Mouse (Mus musculus) embryonic facial prominence, embryonic 11.5 days (tissue): ENCODE measurements around the gene Emp2. TPM values are rescaled to one million over a fixed set of nuclear protein-coding genes. Genes with fewer than 3 reads are reported as not detected.
A peak's percentile ranks its signal among the peaks of the same experiment; 100 is the strongest.
"Not testable (repeated sequence)": the region's sequence is repeated elsewhere in the genome, so short reads cannot be mapped to it uniquely, and the experiment has no call there.

ENCODE experiments used
- ATAC-seq: fragments of 200-750 bp; cut with Nextera tagmentation; replicated peaks from 2 replicates; pipeline ENCODE4 v1.8.0; 2017; ENCODE audit warnings: low read depth; ENCODE audit not compliant: insufficient number of reproducible peaks, low FRiP score, low TSS enrichment
- DNase-seq: peaks from one replicate; pipeline ENCODE4 v3.0.0-alpha.2; 2015; ENCODE audit warnings: low spot score
- H3K27ac ChIP-seq: fragments of 300-500 bp; sonication (generic); replicated peaks from 2 replicates; pipeline ENCODE4 v1.5.1; 2014; ENCODE audit warnings: mild to moderate bottlenecking, low read depth, low read length, control low read depth
- H3K27me3 ChIP-seq: fragments of 300-500 bp; sonication (generic); 2 replicates; pipeline ENCODE4 v1.6.1; 2014; ENCODE audit warnings: mild to moderate bottlenecking, low read length, moderate library complexity, mixed read lengths; ENCODE audit not compliant: control insufficient read depth, insufficient read depth
- H3K36me3 ChIP-seq: fragments of 300-500 bp; sonication (generic); replicated peaks from 2 replicates; pipeline ENCODE4 v1.6.1; 2014; ENCODE audit warnings: low read depth, mild to moderate bottlenecking, low read length, moderate library complexity, mixed read lengths; ENCODE audit not compliant: control insufficient read depth, insufficient read depth
- H3K4me1 ChIP-seq: fragments of 300-500 bp; sonication (generic); 2 replicates; pipeline ENCODE4 v1.6.1; 2014; ENCODE audit warnings: low read length, mixed read lengths; ENCODE audit not compliant: control insufficient read depth, insufficient read depth
- H3K4me2 ChIP-seq: fragments of 300-500 bp; sonication (generic); 2 replicates; pipeline ENCODE4 v1.6.1; 2014; ENCODE audit warnings: low read depth, mild to moderate bottlenecking, control low read depth, low read length, moderate library complexity
- H3K4me3 ChIP-seq: fragments of 300-500 bp; sonication (generic); 2 replicates; pipeline ENCODE4 v1.5.1; 2014; ENCODE audit warnings: low read depth, low read length, control low read depth
- H3K9ac ChIP-seq: fragments of 300-500 bp; sonication (generic); replicated peaks from 2 replicates; pipeline ENCODE4 v1.6.1; 2014; ENCODE audit warnings: mild to moderate bottlenecking, control low read depth, low read length
- H3K9me3 ChIP-seq: fragments of 300-500 bp; sonication (generic); replicated peaks from 2 replicates; pipeline ENCODE4 v1.6.1; 2016; ENCODE audit warnings: mild to moderate bottlenecking, low read length, inconsistent platforms, mixed read lengths; ENCODE audit not compliant: control insufficient read depth
- WGBS: fragments of 180-500 bp; shearing (Covaris S2); extraction: QIAGEN DNeasy Blood & Tissue Kit; methylation state at CpG from one replicate; pipeline ENCODE4 v1.1.7; 2014; 5-methylcytosine and 5-hydroxymethylcytosine counted together
- polyA plus RNA-seq: library from polyadenylated mRNA; unstranded; fragments of >200 nt; fragmentation: Nextera tagmentation; extraction: Ambion mirVana; gene quantifications from 2 replicates; pipeline ENCODE4 v1.2.1, GENCODE M21; 2014

Gene Emp2
- polyA plus RNA-seq, 1 experiment from 2014 or later = 5.0 TPM

DNA sequence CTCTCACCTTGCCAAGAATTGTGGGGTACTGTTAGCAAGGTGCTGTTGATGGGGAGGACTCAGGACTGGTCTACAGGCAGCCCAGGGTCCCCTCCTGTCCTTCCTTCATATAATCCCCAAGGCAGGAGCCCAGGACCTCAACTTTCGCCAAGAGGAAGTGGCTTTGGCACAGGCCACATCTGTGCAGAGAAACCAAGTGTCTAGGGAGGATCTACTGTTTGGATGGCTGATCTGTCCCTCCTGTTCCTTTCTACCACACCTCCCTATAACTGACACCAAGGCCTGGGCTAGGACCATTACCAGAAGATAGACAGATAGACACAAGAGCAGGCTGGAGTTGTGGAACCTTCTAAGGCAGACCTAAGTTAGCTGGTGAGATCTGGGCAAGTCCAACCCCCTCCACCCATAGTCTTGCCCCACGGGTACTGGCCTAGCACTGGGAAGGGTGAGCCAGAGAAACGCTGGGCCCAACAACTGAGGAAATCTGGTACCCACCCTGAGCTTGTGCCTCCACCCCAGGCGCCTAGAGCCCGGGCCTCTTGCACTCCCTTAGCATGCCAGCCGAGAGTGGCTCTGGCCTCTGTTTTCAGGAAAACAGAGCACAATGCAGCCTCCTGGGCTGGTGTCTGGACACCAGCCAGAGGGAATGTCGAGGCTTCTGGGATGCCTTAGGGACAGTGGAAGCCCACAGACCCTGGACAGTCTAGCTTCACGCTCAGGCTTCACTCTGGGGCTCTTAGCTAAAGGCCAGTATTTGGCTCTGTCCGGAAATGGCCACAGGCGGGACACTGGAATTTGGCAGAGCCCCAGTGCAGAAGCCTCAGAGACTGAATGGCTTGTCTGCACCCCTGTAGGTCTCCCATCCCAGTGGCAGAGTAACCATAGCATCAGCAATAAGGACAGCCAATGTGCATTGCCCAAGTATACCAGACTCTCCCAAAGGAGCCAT lies 15.8 kb downstream of the Emp2 start:
- Histone ChIP-seq H3K27ac (no peak overlapping the region), H3K4me3 (no peak overlapping the region), H3K36me3 (no peaks in the 10 kb centered on the region), H3K9me3 (no peaks in the 10 kb centered on the region; the same call in 1 of the 2 replicates), H3K9ac (no peak overlapping the region), H3K4me2 (no peak overlapping the region), H3K27me3 (no peaks in the 10 kb centered on the region), H3K4me1 (no peaks in the 10 kb centered on the region)
- no peak for ATAC-seq
- 83% methylated on average over 10 of the region's 10 CpGs for WGBS
- no peak for DNase-seq

DNA sequence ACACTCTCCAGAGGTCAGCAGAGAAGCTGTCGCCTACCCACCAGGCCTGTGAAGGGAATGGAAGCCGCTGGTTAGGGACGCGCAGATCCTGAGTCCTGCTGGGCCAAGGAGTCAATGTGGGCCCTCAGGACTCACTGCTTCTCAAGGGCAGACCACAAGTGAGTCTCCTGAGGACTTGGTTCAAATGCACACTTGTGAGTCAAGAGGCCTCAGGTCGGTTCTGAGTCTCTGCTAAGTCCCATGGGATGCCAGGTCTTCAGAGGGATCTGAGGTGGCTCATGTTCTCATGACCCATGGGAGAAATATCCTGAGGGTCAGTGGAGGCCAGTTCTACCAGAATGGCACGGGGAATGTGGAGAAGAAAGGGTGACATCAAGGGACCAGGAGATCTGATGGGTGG lies 25.7 kb downstream of the Emp2 start:
- Histone ChIP-seq H3K27me3 (no peaks in the 10 kb centered on the region), H3K4me2 (no peak overlapping the region), H3K4me1 (no peaks in the 10 kb centered on the region), H3K9me3 (no peaks in the 10 kb centered on the region), H3K4me3 (no peak overlapping the region), H3K9ac (no peak overlapping the region), H3K27ac (no peak overlapping the region), H3K36me3 (no peaks in the 10 kb centered on the region)
- DNase-seq (no peak), ATAC-seq (no peak)
- WGBS = 88% methylated on average over 6 of the region's 6 CpGs

DNA sequence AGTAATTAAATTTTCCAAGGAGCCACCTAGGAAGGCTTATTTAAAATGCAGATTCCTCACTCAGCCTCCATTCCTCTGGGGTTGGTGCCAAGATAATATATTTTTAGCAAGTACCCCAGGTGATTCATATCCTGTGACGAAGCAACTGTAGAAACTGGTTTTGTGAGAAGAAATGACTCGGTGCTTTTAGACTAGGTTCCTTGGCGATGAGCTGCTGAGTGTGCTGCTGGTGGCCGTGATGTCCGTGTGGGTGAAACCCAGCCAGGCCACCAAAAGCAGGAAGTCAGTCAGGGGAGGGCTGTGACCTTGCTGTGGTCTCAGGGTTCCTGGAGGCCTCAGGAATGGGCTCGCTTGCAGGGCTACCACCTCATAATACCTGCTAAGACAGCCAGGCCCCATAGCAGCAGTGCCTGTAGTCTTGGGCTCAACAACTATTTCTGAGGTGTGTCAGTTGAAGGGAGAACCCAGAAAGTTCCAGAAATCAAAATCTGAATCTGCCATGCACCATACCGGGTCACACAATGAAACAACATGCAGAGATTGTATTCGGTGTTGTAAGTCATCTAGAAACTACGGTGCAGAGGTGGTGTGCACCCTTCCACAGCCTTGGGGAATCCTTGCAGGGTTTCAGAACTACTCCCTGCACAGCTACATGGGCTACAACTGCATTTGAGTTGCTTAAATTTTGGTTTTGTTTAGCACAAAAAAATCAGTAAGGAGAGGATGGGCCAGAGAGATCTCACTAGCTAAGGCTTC lies 27.1 kb downstream of the Emp2 start:
- Histone ChIP-seq H3K4me3 (no peak overlapping the region), H3K36me3 (no peaks in the 10 kb centered on the region), H3K27ac (no peak overlapping the region), H3K9ac (no peak overlapping the region), H3K27me3 (no peaks in the 10 kb centered on the region), H3K4me1 (no peaks in the 10 kb centered on the region), H3K4me2 (no peak overlapping the region), H3K9me3 (no peaks in the 10 kb centered on the region)
- WGBS = 87% methylated on average over 9 of the region's 9 CpGs
- no peak for ATAC-seq
- DNase-seq = no peak

DNA sequence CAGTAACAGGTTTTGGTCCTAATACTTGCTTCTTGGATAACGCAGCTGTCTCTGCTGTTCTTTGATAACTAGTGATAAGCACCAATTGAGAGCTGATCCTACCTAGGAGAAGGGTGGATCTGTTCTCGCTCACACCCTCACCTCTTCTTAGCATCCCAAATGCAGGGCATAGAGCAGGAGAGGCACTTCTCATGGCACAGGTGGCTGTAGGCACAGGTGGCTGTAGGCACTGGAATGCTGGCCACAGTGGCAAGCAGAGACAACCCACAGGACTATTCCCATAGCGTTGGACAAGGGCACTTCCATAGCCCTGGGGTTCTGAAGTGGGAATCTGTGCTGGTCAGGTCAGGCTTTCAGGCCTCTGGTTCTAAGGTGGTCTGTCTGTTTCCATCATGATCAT lies 31.9 kb downstream of the Emp2 start:
- no peak for ATAC-seq
- Histone ChIP-seq H3K36me3 (no peaks in the 10 kb centered on the region), H3K4me1 (no peaks in the 10 kb centered on the region), H3K9ac (no peak overlapping the region), H3K27me3 (no peaks in the 10 kb centered on the region), H3K27ac (no peak overlapping the region), H3K9me3 (no peaks in the 10 kb centered on the region), H3K4me2 (no peak overlapping the region), H3K4me3 (no peak overlapping the region)
- 75% methylated on average over 3 of the region's 3 CpGs for WGBS
- DNase-seq = no peak

DNA sequence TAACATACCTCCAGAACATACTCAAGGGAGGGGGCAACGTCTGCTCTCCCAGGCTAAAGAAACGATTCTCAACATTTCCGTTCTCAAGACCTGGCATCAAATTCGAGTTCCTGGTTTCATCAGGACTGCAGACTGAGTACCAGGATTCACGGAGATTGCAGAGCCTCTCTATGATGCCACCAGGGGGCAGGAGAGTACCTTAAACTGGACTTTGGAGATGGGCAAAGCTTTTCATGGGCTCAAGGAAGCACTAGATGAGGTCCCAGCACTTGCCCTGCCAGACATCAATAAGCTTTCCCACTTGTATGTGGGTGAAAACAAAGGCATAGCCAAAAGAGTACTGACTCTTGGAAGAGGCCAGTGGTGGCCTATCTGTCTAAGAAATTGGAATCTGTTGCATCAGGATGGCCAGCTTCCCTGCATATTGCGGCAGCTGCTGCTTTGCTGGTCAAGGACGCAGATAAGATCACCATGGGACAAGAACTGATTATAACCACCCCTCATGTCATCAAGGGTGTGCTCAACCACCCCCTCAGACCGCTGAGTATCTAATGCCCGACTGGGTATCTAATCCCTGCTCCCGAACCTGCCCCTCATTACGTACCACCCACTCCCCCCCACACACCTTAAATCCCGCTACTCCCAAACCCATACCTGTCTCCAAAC lies 33.3 kb downstream of the Emp2 start:
- Histone ChIP-seq H3K36me3 (no peaks in the 10 kb centered on the region), H3K9ac (no peak overlapping the region), H3K27ac (no peak overlapping the region), H3K4me1 (no peaks in the 10 kb centered on the region), H3K4me2 (no peak overlapping the region), H3K27me3 (no peaks in the 10 kb centered on the region), H3K4me3 (no peak overlapping the region), H3K9me3 (no peaks in the 10 kb centered on the region)
- DNase-seq (peak; percentile 87), ATAC-seq (0 out of 2 replicates have a peak, but pooled peaks have one; percentile 23)
- WGBS = 49% methylated on average over 12 of the region's 12 CpGs

DNA sequence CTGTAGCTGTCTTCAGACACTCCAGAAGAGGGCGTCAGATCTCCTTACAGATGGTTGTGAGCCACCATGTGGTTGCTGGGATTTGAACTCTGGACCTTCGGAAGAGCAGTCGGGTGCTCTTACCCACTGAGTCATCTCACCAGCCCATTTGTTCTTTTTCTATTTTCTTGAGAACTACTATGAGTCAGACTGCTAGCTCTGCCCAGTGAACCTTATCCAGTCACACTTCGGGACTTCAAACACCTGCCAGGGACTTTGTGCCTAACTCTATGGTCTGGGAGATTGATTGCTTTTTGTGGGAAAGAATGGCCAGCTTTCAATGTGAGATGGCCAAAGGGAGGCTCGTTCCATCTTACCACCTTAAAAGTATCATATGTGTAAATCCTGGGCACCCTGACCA lies 37.0 kb downstream of the Emp2 start:
- not testable (repeated sequence) for H3K9me3 ChIP-seq, DNase-seq, H3K27ac ChIP-seq, H3K4me2 ChIP-seq, H3K36me3 ChIP-seq, H3K4me3 ChIP-seq, H3K9ac ChIP-seq, H3K27me3 ChIP-seq, ATAC-seq, H3K4me1 ChIP-seq
- 84% methylated on average over 5 of the region's 5 CpGs for WGBS

DNA sequence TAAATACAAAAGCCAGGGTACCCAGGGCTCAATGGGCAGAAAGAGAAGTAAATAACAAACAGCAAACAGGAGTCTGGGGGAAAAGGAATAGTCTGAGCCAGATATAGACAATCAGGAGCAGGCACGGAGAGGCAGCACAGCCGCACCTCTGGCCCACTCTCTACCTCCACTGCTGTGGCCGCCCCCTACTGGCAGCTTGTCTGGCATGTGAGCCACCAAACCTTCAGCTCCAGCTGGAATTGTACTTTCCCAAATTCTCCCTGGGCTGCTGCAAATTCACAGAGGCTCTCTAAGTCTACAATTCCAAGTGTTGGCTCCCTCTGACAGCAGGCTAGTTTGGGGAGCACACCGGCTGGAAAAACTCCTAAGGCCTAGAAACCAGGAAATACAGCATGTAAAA lies 39.3 kb downstream of the Emp2 start:
- DNase-seq (no peak), ATAC-seq (no peak)
- Histone ChIP-seq H3K4me3 (no peak overlapping the region), H3K27me3 (no peaks in the 10 kb centered on the region), H3K36me3 (no peaks in the 10 kb centered on the region), H3K4me1 (no peaks in the 10 kb centered on the region), H3K9ac (no peak overlapping the region), H3K4me2 (no peak overlapping the region), H3K9me3 (no peaks in the 10 kb centered on the region; the same call in 1 of the 2 replicates), H3K27ac (no peak overlapping the region)
- WGBS = 73% methylated on average over 4 of the region's 4 CpGs
